Mouse (Mus musculus): ENCODE measurements around the gene Pphln1.

Gene Pphln1

DNA sequence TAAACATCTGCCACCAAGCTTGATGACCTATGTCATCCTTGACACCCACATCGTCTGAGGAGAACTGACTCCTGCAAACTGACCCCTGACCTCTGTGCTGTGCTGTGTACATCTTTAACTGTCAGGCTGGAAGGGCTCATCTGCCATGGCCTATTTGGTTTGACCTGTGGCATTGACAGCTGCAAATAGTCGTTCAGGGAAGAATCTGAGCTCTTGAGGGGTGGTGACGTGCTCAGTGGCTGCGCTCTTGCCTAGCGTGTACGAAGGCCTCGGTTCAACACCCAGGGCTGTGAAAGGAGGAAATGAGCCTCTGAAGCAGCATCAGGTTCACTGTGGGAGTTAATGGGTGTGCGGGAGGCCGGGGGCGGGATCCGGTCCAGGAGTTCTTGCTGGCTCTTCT, 35.7 kb downstream of the Pphln1 start:
- no peak for DNase-seq (ENCODE audit: low spot score in 2 of 2)

DNA sequence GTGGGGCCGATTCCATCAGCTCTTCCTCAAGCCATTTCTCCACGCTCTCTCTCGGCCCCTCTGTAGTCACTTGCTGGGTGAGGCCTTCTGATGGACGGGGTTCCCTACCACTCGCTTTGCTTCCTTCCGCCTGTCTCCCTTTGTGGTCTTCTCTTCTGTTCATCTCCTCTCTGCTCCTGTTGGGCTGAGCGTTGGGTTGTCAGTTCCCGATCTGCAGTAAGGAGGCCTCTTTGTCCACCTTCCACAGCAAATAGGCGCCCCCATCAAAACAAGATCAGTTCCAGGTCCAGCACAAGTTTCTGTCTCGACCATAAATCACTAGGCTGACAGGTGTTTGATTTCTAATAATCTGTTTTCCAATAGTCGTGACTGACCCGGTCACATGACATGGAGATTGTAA, 37.8 kb downstream of the Pphln1 start:
- no peak for DNase-seq (ENCODE audit: low spot score in 2 of 2)

GRCm38 (mm10) chr15:93438663-93439062, 40.5 kb downstream of the Pphln1 start:
- DNase-seq (ENCODE audit: low spot score in 2 of 2), result no peak

DNA sequence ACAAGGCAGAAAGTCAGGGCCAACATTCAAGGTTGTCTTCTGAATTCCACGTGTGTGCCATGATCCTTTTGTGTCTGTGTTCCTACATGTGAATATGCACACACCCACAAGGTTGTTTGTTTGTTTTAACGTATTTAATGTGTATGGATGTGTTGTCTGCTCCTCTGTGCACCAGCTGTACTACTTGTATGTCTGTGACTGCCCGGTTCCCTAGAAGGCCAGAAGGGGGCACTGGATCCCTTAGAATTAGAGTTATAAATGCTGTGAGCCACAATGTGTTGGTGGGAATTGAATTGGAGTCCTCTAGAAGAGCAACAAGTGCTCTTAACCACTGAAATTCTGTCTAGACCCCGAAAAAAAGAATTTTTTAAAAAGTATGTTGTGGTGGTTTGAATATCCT, 44.1 kb downstream of the Pphln1 start:
- DNase-seq (ENCODE audit: low spot score in 2 of 2), result no peak

DNA sequence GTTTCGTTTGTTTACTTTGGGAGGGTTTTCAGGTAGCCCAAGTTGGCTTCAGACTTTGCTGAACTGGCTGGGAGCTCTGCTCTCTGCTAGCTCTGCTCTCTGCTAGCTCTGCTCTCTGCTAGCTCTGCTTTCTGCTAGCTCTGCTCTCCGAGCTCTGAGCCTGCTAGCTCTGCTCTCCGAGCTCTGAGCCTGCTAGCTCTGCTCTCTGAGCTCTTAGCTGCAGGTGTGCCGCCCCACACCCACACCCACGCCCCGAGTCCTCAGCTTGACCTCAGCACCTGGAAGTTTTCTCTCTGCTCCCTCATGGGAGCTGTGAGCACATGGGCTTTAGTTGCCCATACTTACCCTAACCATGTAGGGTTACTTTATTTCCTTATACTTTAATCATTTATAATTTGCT, 45.5 kb downstream of the Pphln1 start:
- DNase-seq (ENCODE audit: low spot score in 2 of 2), result no peak

DNA sequence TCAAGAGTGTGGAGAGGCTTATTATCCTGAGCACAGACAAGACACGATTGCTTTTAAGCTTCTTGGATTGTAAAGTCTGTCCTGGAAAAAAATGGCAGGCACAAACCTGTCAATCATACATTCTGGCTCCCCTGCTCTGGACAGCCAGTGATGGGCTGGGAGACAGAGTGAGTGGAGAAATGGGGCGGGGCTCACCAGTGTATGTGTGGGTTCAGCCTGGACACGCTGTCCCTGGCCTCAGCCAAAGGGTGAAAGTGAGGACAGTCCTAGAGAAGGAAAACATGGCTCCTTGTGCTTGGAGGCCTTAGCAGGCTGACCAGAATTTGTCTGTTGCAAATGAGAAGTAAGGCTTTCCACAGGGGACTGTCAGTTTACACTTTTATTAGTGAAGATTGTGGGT, 50.7 kb downstream of the Pphln1 start:
- no peak for DNase-seq (ENCODE audit: low spot score in 2 of 2)

DNA sequence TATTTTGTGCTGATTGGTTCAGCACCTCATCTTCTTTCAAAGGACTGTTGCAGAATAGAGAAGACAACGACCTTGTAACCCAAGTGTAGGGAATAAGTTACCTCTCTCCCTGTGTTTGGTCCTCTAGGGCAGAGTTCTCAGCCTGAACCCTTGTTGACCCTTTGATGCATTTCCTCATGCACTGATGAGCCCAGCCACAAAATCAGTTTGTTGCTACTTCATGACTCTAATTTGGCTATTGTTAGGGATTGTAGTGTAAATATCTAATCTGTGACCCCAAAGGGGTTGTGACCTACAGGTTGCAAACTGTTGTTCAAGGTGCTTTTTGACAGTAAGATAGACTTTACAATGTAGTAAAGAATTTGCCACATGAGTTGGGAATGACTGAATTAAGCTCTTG, 55.1 kb downstream of the Pphln1 start:
- no peak for DNase-seq (ENCODE audit: low spot score in 2 of 2)

DNA sequence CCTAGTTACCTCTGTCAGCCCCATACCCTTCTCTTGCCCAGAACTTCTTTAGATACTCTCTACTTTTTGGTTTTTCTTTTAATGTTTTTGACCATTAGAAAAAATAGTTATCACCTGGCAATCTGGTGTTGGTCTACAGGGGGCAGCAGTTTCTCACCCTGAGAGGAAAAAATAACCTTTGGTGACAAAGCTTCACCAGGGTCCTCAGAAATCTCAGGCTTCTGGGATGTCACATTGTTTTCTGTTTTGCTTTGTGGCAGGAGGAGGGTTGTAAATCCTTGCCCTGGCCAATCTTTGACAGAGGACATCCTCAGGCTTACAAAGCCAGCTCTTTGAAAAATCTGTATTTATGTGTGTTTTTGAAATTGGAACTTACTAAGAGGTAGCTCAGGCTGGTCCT, 57.9 kb downstream of the Pphln1 start:
- no peak for DNase-seq (ENCODE audit: low spot score in 2 of 2)

GRCm38 (mm10) chr15:93459422-93459821, 61.3 kb downstream of the Pphln1 start:
- no peak for DNase-seq (ENCODE audit: low spot score in 2 of 2)

DNA sequence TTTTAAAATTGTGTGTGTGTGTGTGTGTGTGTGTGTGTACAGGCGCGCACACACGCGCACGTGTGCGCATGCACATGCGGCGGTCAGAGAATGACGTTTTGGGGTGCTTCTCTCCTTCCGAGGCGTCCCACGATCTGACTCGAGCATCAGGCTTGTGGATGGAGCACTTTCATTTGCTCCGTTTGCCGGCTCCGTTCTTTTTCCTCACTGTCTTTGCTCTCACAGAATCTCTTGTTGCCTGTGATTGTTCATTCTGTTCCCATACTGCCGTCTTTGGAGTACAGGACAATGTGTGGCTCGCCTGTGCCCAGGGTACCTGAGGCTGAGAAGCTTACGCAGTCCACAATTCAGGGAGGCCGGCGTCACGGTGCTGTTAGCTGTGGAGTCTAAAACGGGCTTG, 62.9 kb downstream of the Pphln1 start:
- no peak for DNase-seq (ENCODE audit: low spot score in 2 of 2)

DNA sequence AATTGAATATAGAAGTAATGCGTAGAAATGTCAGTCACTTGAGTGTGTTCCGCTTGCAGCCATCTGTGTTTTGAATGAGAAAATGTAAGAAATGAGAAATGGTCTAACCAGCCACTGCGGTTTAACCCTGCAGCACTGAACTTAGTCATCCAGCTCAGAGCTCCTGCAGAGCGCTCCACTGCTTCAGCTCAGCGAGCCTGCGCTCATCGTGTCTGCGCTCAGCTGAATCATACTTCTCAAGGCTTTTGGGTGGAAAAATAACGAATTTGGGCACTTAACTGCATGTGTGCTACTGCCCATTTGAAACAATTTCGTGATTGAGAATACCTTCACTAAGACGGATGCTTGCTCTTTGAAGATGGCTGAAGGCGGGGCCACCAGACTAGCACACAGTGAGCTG, 73.5 kb downstream of the Pphln1 start:
- no peak for DNase-seq (ENCODE audit: low spot score in 2 of 2)

- no peak for DNase-seq (ENCODE audit: low spot score in 2 of 2)
These were observed 73.9 kb downstream of the Pphln1 start for GRCm38 (mm10) chr15:93472089-93472488.

GRCm38 (mm10) chr15:93474277-93474676, 76.1 kb downstream of the Pphln1 start:
- no peak for DNase-seq (ENCODE audit: low spot score in 2 of 2)

DNA sequence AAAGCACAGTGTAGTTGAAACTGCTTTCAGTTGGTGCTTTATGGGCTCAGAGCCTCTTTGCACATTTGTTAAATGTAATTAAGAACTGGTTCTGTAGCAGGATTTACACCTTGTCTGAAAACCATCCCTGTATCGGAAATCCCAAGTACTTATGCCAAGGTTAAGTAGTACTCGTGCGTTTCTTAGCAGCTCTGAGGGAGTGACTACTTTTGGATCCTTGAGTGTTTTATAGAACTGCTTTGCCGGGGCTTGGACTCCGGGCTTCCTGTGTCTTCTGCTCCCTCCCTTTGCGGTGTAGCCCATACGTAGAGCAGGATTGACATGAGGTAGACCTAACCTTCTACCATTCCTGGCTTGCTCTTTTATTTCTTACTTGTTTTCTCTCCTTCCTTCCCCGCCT, 77.5 kb downstream of the Pphln1 start:
- no peak for DNase-seq (ENCODE audit: low spot score in 2 of 2)

GRCm38 (mm10) chr15:93477729-93478128, 79.6 kb downstream of the Pphln1 start:
- no peak for DNase-seq (ENCODE audit: low spot score in 2 of 2)

DNA sequence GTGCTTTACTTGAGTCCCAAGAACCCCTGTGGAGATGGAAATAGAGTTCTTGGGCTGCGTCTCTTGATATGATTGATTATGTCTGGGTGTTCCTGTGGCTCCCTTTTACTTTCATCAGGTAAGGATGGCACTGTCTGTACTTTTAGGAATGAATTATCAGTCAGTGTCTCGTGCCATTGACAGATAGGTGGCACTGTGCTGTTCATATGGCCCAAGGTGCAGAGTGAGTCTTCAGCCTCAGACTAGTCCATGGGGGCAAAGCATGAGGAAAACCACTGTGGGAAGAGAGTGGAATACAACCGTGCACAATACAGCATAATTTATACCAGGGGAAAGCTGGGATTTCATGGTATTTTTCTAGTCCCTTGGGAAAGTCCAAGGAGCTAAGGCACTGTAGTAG, 80.5 kb downstream of the Pphln1 start:
- no peak for DNase-seq (ENCODE audit: low spot score in 2 of 2)

GRCm38 (mm10) chr15:93479445-93479844, 81.3 kb downstream of the Pphln1 start:
- no peak for DNase-seq (ENCODE audit: low spot score in 2 of 2)

DNA sequence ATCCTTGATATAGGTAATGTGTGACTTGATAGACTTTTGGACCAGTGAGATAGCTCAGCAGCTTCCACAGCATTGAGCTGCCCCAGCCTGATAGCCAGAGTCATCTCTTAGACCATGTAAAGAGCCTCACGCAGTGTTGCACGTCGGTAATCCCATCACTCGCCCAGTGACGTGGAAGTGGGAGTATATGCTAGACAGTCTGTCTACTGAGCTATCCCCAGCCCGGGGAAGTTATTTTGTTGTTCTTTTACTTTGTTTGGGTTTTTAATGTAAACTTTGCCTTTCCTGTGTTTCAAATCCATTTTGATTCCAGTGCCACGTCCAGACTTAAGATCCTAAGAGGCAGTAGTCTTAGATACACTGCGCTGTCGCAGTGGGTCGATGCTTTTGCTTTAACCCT, 83.0 kb downstream of the Pphln1 start:
- no peak for DNase-seq (ENCODE audit: low spot score in 2 of 2)

DNA sequence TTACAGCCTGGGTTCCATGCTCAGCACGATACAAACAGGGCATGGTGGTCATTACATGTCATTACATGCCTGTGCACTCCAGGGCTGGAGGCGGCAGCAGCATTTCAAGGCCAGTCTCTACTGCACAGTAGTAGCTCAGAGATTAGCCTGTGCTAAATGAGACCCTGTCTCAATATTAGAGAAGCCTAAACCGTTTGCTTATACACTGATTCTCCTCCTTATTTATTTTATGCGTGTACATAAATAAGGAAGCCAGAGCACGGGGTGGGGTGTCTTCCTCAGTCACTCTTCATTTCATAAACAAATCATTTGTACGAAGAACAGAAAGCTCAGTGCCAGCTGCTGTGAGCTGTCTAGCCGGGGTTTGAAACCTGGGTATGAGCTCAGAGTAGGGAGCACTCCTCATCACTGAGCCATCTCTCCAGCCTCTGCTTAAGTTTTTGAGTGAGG, 86.1 kb downstream of the Pphln1 start:
- DNase-seq (ENCODE audit: low spot score in 2 of 2), result no peak

DNA sequence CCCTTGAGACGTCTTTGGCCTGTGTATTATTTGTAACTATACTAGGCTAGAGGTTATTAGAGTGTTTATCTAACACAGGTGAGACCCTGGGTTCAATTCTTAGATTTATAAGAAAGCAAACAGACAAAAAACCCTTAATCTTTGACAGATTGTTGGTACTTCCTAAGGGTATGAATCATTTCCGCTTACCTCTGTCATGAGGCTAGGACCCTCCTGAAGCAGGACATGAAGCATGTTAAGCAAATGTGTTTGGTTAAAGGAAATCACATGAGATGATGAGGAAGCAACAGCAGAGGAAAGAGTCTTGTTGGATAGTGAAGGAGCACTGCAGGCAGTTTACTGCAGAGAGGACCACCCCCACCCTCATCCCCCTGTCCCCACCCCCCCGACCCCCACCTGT, 87.1 kb downstream of the Pphln1 start:
- no peak for DNase-seq (ENCODE audit: low spot score in 2 of 2)

DNA sequence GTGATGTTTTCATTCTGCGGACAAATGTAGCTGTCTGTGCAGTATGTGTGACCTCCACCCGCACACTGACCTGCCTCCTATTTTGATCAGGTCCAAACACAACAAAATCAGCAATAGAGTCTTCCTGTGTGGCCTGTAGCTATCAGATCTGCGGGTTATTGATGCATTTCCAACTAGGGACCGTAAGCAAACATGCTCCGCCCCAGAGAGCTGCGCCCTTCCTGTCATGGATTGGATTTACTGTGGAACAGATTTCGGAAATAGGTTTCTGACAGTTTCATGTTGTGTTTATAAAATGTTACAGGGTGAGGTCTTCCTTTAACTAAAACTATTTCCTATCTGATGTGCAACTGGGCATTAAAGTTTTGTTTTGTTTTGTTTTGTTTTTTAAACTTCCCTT, 87.9 kb downstream of the Pphln1 start:
- no peak for DNase-seq (ENCODE audit: low spot score in 2 of 2)

- no peak for DNase-seq (ENCODE audit: low spot score in 2 of 2)
These were observed 91.4 kb downstream of the Pphln1 start for GRCm38 (mm10) chr15:93489597-93489996.

GRCm38 (mm10) chr15:93494700-93495099, 96.5 kb downstream of the Pphln1 start:
- no peak for DNase-seq (ENCODE audit: low spot score in 2 of 2)

GRCm38 (mm10) chr15:93499866-93500265, 101.7 kb downstream of the Pphln1 start:
- DNase-seq (ENCODE audit: low spot score in 2 of 2), result no peak

DNA sequence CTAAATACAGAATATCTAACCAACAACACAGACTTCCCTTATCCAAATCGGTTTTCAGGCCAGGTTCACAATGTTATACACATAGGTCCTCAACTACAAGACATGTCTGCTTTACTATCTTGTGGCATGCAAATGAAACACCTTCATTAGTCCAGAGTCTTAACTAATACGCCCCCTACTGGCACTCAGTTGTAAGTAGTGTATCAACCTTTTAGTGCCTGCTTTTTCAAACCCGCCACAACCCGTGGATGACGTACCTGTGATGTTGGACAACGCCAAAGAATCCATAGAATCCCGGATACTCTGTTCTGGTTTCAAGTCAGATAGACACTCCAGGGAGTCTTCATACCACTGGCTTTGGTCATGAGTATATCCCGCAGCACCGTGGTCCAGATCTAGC, 104.6 kb downstream of the Pphln1 start:
- no peak for DNase-seq (ENCODE audit: low spot score in 2 of 2)
